Mouse (Mus musculus) hindbrain, embryonic 14.5 days (tissue): ENCODE measurements around the gene Rhbdd1. TPM values are rescaled to one million over a fixed set of nuclear protein-coding genes. Genes with fewer than 3 reads are reported as not detected.

ENCODE experiments used
- ATAC-seq: fragments of 200-750 bp; cut with Nextera tagmentation; 2 replicates; pipeline ENCODE4 v1.8.0; 2017; ENCODE audit warnings: moderate number of reproducible peaks, mild to moderate bottlenecking, moderate TSS enrichment, moderate library complexity; ENCODE audit not compliant: low FRiP score
- DNase-seq: peaks from one replicate; pipeline ENCODE4 v3.0.0-alpha.2; 2015; ENCODE audit warnings: low spot score
- H3K27ac ChIP-seq: fragments of 300-500 bp; sonication (generic); 2 replicates; pipeline ENCODE4 v1.5.1; 2014; ENCODE audit warnings: mild to moderate bottlenecking, moderate library complexity
- H3K27me3 ChIP-seq: fragments of 300-500 bp; sonication (generic); 2 replicates; pipeline ENCODE4 v1.6.1; 2014; ENCODE audit warnings: mild to moderate bottlenecking, low read length, mixed read lengths; ENCODE audit not compliant: control insufficient read depth, insufficient read depth
- H3K36me3 ChIP-seq: fragments of 300-500 bp; sonication (generic); replicated peaks from 2 replicates; pipeline ENCODE4 v1.6.1; 2014; ENCODE audit not compliant: control insufficient read depth, insufficient read depth
- H3K4me1 ChIP-seq: fragments of 300-500 bp; sonication (generic); replicated peaks from 2 replicates; pipeline ENCODE4 v1.6.1; 2014; ENCODE audit warnings: antibody characterized with exemption, low read length, mixed read lengths; ENCODE audit not compliant: control insufficient read depth, insufficient read depth
- H3K4me2 ChIP-seq: fragments of 300-500 bp; sonication (generic); replicated peaks from 2 replicates; pipeline ENCODE4 v1.6.1; 2014; ENCODE audit warnings: mild to moderate bottlenecking, moderate library complexity
- H3K4me3 ChIP-seq: fragments of 300-500 bp; sonication (generic); replicated peaks from 2 replicates; pipeline ENCODE4 v1.5.1; 2014; ENCODE audit warnings: mild to moderate bottlenecking, low read length
- H3K9ac ChIP-seq: fragments of 300-500 bp; sonication (generic); 2 replicates; pipeline ENCODE4 v1.6.1; 2014
- H3K9me3 ChIP-seq: fragments of 300-500 bp; sonication (generic); 2 replicates; pipeline ENCODE4 v1.6.1; 2016; ENCODE audit warnings: low read length; ENCODE audit not compliant: control insufficient read depth
- WGBS: fragments of 180-500 bp; shearing (Covaris S2); extraction: QIAGEN DNeasy Blood & Tissue Kit; methylation state at CpG from one replicate; pipeline ENCODE4 v1.1.7; 2014; 5-methylcytosine and 5-hydroxymethylcytosine counted together
- polyA plus RNA-seq: library from polyadenylated mRNA; unstranded; fragments of >200 nt; fragmentation: Nextera tagmentation; extraction: Ambion mirVana; gene quantifications from 2 replicates; pipeline ENCODE4 v1.2.1, GENCODE M21; 2014

Gene Rhbdd1
- polyA plus RNA-seq, 1 experiment from 2014 or later, result 3.1 TPM

DNA sequence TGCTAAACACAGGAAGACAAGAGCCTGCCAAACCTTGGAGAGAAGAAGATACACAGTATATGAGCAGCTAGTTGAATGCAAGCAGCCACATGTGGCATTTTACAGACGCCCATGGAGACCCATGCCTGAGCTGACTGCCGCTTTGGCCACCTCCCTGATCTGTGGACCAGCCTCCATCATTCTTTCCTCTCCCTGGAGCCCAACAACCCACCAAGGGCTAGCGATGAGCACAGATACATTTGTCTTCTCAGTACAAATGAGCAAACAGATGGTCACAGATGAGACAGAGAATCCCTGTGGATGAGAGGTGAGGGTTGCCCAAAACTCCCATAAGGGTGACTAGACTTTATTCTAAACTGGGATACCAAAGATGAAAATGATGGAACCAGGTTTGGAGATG is 137.8 kb downstream of the Rhbdd1 start:
- Histone ChIP-seq H3K27ac (no peak overlapping the region), H3K4me2 (no peak overlapping the region), H3K27me3 (no peaks in the 10 kb centered on the region), H3K4me1 (0 out of 2 replicates have a peak, but pooled peaks cover 4% of the 10 kb centered on the region), H3K4me3 (no peak overlapping the region), H3K9me3 (no peaks in the 10 kb centered on the region), H3K9ac (no peak overlapping the region), H3K36me3 (no peaks in the 10 kb centered on the region)
- DNase-seq, result no peak
- ATAC-seq, result no peak
- 92% methylated on average over 3 of the region's 3 CpGs for WGBS

DNA sequence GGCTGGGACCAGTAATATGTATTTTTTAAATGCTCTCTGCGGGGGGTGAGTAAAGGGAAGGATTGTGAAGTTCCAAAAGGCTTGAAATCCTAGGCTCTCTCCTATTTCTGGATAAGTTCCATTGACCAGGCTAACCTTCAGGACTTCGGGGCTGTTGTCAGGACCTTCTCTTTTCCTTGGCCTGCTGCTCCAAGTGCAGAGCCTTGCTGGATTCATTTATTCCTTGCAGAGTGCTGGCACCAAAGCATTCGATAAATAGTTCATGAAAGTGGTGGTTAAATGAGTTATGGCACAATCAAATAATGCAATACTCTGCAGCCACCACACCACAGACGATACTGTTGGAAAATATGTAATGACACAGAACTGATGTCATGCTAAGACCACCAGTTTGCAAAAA is 143.1 kb downstream of the Rhbdd1 start:
- no peak for ATAC-seq
- Histone ChIP-seq H3K27me3 (no peaks in the 10 kb centered on the region), H3K36me3 (no peaks in the 10 kb centered on the region), H3K9ac (no peak overlapping the region), H3K4me2 (no peak overlapping the region), H3K4me3 (no peak overlapping the region), H3K27ac (no peak overlapping the region), H3K4me1 (no peaks in the 10 kb centered on the region), H3K9me3 (no peaks in the 10 kb centered on the region)
- DNase-seq, result no peak
- WGBS, result 84% methylated on average over 4 of the region's 4 CpGs

DNA sequence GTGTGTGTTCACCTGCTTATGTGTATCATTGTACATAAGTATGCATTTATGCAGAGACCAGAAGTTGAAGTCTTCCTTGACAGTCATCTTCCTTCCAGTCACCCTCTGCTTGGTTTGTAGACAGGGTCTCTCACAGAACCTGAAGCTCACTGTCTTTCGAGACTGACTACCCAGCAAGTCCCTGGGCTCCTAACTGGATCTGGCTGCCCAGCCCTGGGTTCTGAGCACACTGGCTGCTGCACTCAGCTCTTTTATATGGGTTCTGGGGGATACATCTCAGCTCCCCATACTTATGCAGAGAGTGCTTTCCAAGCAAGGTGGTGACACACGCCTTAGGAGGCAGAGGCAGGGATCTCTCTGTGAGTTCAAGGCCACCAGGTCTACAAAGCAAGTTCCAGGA is 143.7 kb downstream of the Rhbdd1 start:
- Histone ChIP-seq H3K4me1 (no peaks in the 10 kb centered on the region), H3K4me2 (no peak overlapping the region), H3K4me3 (no peak overlapping the region), H3K36me3 (no peaks in the 10 kb centered on the region), H3K27ac (no peak overlapping the region), H3K9me3 (no peaks in the 10 kb centered on the region), H3K9ac (no peak overlapping the region), H3K27me3 (no peaks in the 10 kb centered on the region)
- ATAC-seq (no peak), DNase-seq (no peak)
- 95% methylated on average over 2 of the region's 2 CpGs for WGBS

DNA sequence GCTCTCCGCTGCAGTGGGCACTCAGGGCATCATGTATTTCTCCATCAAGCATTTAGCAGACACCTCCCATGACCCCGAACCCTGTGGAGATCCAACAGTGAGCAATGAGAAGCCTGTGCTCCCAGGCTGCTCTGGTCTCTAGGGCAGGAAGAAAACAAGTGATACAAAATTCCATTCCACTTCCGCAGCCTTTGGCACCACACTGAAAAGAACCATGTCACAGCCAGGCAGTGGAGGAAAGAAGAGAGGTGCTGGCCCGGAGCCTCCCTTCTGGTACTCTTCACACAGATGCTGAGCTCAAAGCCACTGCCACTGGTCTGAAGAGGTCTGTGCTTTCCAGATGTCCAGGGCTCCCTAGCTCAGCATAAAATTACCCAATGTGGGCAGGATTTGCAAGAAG is 144.8 kb downstream of the Rhbdd1 start:
- no peaks in the 10 kb centered on the region for H3K27me3 ChIP-seq
- no peaks in the 10 kb centered on the region for H3K4me1 ChIP-seq
- no peak overlapping the region for H3K4me2 ChIP-seq
- H3K9ac ChIP-seq, result no peak overlapping the region
- no peak for DNase-seq
- no peaks in the 10 kb centered on the region for H3K9me3 ChIP-seq
- no peaks in the 10 kb centered on the region for H3K36me3 ChIP-seq
- no peak overlapping the region for H3K4me3 ChIP-seq
- H3K27ac ChIP-seq, result no peak overlapping the region
- ATAC-seq, result no peak
- 79% methylated on average over 4 of the region's 4 CpGs for WGBS

DNA sequence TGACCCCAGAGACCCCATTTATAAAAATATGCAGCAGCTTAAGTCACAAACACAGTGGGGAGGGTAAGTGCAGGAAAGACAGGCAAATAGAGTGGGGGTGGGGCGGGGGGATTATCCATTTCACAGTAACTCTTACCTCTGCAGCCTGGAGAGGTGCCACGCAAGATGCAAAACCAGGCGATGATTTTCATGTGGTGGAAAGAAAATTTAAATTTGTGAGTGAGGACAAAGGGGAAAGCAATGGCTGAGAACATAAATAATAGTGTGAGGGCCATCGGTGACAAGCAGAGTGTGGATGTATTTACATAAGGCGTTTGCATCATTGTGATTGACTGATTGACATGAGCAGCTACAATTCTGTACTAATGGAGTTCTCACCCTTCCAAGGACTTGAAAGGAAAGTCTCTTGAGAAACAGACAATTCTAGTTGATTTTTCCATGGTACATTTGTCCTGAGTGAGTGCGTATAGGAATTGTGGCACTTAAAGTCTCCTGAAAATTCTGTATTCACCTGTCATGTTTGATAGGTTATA is 149.1 kb downstream of the Rhbdd1 start:
- H3K4me2 ChIP-seq, result no peak overlapping the region
- H3K4me1 ChIP-seq, result no peaks in the 10 kb centered on the region
- DNase-seq (no peak), ATAC-seq (no peak)
- H3K9me3 ChIP-seq, result no peaks in the 10 kb centered on the region
- no peak overlapping the region for H3K9ac ChIP-seq
- H3K27me3 ChIP-seq, result no peaks in the 10 kb centered on the region
- H3K36me3 ChIP-seq, result no peaks in the 10 kb centered on the region
- no peak overlapping the region for H3K4me3 ChIP-seq
- no peak overlapping the region for H3K27ac ChIP-seq
- 43% methylated on average over 6 of the region's 6 CpGs for WGBS

DNA sequence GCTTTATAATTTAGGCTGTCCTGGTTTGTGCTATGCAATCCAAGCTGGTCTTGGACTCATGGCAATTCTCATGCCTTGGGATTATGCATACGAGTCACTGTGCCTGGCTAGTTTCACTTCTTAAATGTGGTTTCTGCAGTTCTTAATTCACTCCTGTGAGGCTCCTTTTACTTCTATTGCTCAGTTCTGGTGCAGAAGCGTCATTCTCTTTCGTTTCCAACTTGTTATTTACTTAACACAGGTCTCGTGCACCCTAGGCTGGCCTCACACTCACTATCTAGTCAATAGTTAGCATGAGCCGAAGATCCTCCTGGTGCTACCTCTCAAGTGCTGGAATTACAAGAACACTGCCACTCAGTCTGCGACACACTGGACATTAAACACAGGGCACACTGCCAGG is 152.6 kb downstream of the Rhbdd1 start:
- Histone ChIP-seq H3K27ac (no peak overlapping the region), H3K4me1 (no peaks in the 10 kb centered on the region), H3K9ac (no peak overlapping the region), H3K4me3 (no peak overlapping the region), H3K36me3 (no peaks in the 10 kb centered on the region), H3K4me2 (no peak overlapping the region), H3K9me3 (no peaks in the 10 kb centered on the region), H3K27me3 (no peaks in the 10 kb centered on the region)
- 85% methylated on average over 6 of the region's 6 CpGs for WGBS
- no peak for DNase-seq
- ATAC-seq, result no peak

DNA sequence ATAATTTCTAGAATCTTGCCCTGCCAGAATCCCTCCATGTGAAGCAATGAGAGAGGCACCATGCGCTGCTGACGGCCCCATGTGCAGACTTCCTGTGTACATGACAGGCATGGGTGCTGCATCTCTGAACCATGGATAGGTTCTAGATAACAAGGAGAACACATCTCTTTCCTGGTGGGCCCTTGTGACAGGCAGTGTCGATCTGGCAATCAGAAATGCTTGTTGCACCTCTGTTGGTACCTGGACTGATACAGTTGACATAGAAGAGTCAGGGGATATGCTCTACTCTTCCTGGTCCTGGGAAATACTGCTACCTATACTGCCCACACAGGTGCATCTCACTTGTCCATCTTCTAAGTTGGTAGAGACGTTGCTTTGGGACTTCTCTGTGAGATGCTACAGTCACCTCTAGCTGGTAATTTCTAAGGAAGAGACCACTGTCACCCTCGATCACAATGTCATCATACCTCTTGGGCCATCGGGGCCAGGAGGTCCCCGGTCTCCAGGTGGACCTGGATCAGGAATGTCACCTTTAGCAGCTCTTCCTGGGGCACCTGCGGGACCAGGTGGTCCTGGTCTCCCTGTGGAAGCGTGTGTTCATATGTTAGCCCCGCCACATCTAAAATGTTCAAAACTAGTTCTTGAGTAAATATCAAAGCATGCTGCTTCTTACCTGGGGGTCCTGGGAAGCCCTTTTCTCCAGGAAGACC is 154.4 kb downstream of the Rhbdd1 start:
- Histone ChIP-seq H3K27me3 (no peaks in the 10 kb centered on the region), H3K4me2 (no peak overlapping the region), H3K9me3 (no peaks in the 10 kb centered on the region), H3K36me3 (no peaks in the 10 kb centered on the region), H3K4me1 (peaks cover 6% of the 10 kb centered on the region), H3K4me3 (no peak overlapping the region), H3K9ac (no peak overlapping the region), H3K27ac (no peak overlapping the region)
- no peak for DNase-seq
- no peak for ATAC-seq
- 92% methylated on average over 10 of the region's 10 CpGs for WGBS

DNA sequence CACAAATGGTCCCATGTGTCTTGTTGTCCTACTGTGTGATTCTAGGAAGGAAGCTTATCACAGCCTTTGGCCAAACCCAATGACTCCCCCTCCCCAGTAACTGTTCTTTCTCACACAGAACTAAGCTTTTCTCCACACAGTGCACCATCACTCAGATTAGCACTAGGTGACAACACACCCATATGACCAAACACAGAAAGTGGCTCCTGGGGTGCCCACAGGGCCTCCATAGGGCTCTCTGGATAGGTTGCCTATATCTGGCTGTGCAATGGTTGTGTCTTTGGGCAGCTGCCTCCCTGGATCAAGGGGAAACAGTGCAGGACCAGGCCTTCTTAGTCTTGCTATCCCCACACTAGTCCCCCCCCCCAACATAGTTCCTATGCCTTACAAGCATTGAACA is 157.2 kb downstream of the Rhbdd1 start:
- no peak overlapping the region for H3K4me2 ChIP-seq
- no peaks in the 10 kb centered on the region for H3K27me3 ChIP-seq
- H3K9me3 ChIP-seq, result no peaks in the 10 kb centered on the region
- H3K27ac ChIP-seq, result no peak overlapping the region
- H3K9ac ChIP-seq, result no peak overlapping the region
- no peak for DNase-seq
- H3K4me3 ChIP-seq, result no peak overlapping the region
- no peak for ATAC-seq
- H3K36me3 ChIP-seq, result no peaks in the 10 kb centered on the region
- H3K4me1 ChIP-seq, result peaks cover 6% of the 10 kb centered on the region

DNA sequence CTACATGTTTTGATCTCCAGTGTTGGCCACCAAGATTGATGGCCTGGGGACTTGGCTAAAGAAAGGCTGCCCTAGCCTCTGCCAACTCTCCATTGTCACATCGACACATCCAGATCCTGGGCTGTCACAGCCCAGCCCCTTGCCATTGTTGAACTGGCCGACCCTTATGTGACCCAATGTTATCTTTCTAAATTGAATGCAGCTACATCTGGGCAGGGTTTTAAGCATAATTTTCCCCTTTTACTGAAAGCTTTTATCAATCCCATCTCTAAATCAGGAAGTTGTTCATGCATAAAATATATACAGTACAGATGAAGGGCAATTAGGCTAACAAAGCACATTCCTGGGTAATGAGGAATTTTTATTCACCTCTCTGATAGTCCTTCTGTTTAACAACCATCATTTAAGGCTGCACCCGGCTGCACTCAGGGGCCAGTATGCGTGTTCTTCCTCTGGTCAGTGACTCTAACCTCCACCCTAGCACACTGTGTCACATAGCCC is 158.3 kb downstream of the Rhbdd1 start:
- WGBS, result 12% methylated on average over 4 of the region's 4 CpGs
- Histone ChIP-seq H3K4me3 (no peak overlapping the region), H3K9me3 (no peaks in the 10 kb centered on the region), H3K4me2 (no peak overlapping the region), H3K36me3 (no peaks in the 10 kb centered on the region), H3K4me1 (peaks cover 6% of the 10 kb centered on the region), H3K27me3 (no peaks in the 10 kb centered on the region), H3K9ac (no peak overlapping the region), H3K27ac (no peak overlapping the region)
- ATAC-seq (peak; percentile 49; the same call in 1 of the 2 replicates), DNase-seq (no peak)
